Mouse (Mus musculus): ENCODE data around the gene Pgrmc2.

GRCm38 (mm10) chr3:41082520-41082884, 344 bp downstream of the Pgrmc2 start:
- no peak for TF ChIP-seq MAFK (IDR thresholded peaks at IDR 0.05; ENCODE audit: insufficient read depth, low read depth, low read length)
- TF ChIP-seq ZNF384 (IDR thresholded peaks at IDR 0.05; ENCODE audit: low read depth, low read length), result no peak
